Mouse (Mus musculus) limb, embryonic 11.5 days (tissue): ENCODE measurements around the gene Grip2. TPM values are rescaled to one million over a fixed set of nuclear protein-coding genes. Genes with fewer than 3 reads are reported as not detected.

ENCODE experiments used
- ATAC-seq: fragments of 200-750 bp; cut with Nextera tagmentation; 2 replicates; pipeline ENCODE4 v1.8.0; 2017; ENCODE audit warnings: low read depth; ENCODE audit not compliant: insufficient number of reproducible peaks, low FRiP score, low TSS enrichment
- DNase-seq: peaks from one replicate; pipeline ENCODE4 v3.0.0-alpha.2; 2015; ENCODE audit warnings: low spot score
- H3K27ac ChIP-seq: fragments of 300-500 bp; sonication (generic); replicated peaks from 2 replicates; pipeline ENCODE4 v1.5.1; 2014; ENCODE audit warnings: low read depth, mild to moderate bottlenecking, low read length
- H3K27me3 ChIP-seq: fragments of 300-500 bp; sonication (generic); 2 replicates; pipeline ENCODE4 v1.6.1; 2014; ENCODE audit warnings: mild to moderate bottlenecking, low read length, mixed read lengths; ENCODE audit not compliant: control insufficient read depth, insufficient read depth
- H3K36me3 ChIP-seq: fragments of 300-500 bp; sonication (generic); 2 replicates; pipeline ENCODE4 v1.6.1; 2014; ENCODE audit warnings: mild to moderate bottlenecking, low read length, moderate library complexity, mixed read lengths; ENCODE audit not compliant: control insufficient read depth, insufficient read depth
- H3K4me1 ChIP-seq: fragments of 300-500 bp; sonication (generic); 2 replicates; pipeline ENCODE4 v1.6.1; 2014; ENCODE audit warnings: low read length, mixed read lengths; ENCODE audit not compliant: control insufficient read depth, insufficient read depth
- H3K4me2 ChIP-seq: fragments of 300-500 bp; sonication (generic); 2 replicates; pipeline ENCODE4 v1.6.1; 2014; ENCODE audit warnings: low read depth, mild to moderate bottlenecking, moderate library complexity; ENCODE audit not compliant: severe bottlenecking
- H3K4me3 ChIP-seq: fragments of 300-500 bp; sonication (generic); 2 replicates; pipeline ENCODE4 v1.5.1; 2014; ENCODE audit warnings: low read depth, low read length
- H3K9ac ChIP-seq: fragments of 300-500 bp; sonication (generic); 2 replicates; pipeline ENCODE4 v1.6.1; 2014; ENCODE audit warnings: mild to moderate bottlenecking, low read length
- H3K9me3 ChIP-seq: fragments of 300-500 bp; sonication (generic); 2 replicates; pipeline ENCODE4 v1.6.1; 2016; ENCODE audit warnings: low read length; ENCODE audit not compliant: control insufficient read depth
- WGBS: fragments of 180-500 bp; shearing (Covaris S2); extraction: QIAGEN DNeasy Blood & Tissue Kit; methylation state at CpG from one replicate; pipeline ENCODE4 v1.1.7; 2014; 5-methylcytosine and 5-hydroxymethylcytosine counted together
- polyA plus RNA-seq: library from polyadenylated mRNA; unstranded; fragments of >200 nt; fragmentation: Nextera tagmentation; extraction: Ambion mirVana; gene quantifications from 2 replicates; pipeline ENCODE4 v1.2.1, GENCODE M21; 2014

Gene Grip2
- polyA plus RNA-seq, 1 experiment from 2014 or later: 0.16 TPM

DNA sequence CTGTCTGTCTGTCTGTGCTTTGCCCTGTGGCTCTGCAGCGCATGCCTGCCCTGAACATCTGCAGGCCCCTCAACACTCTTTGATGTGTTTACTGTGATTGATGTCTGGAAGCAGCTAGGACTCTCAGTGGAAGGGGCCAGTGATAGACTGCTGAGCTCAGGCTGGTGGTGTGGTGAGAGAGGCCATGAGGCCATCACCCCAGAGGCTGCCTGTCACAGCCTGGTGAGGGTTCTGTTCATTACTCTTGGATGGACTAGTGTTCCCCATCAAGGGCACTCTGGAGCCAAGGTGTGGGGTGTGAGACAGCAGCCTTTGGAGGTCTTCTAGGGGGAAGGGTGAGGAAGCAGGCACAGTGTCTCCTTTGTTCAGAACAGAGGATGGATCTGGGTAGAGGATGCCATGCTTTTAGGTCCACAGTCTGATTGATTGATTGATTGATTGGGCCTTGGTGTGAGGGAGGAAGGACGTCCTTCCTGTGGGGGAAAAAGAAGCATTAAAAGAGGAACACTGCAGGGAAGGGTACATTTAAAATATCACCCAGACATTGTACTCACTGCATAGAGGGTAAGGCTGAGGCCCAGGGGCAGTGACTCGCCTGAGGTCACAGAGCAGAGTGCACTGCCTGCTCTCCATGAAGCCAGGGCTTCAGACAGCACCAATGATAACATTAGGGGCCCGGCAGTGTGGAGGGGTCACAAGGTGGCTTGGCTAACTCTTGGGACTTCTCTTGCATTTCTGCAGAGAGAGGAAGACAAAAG lies 114.8 kb downstream of the Grip2 start:
- Histone ChIP-seq H3K4me3 (no peak overlapping the region), H3K4me1 (peaks cover 20% of the 10 kb centered on the region), H3K9ac (0 out of 2 replicates have a peak overlapping the region, but pooled peaks have one; percentile 13)

More for the DNA sequence above, 114.8 kb downstream of the Grip2 start:
- ATAC-seq (no peak; the same call in 1 of the 2 replicates), DNase-seq (no peak)
- H3K27me3 ChIP-seq: no peaks in the 10 kb centered on the region
- 8% methylated on average over 4 of the region's 4 CpGs for WGBS
- peak overlapping the region; percentile 73 for H3K27ac ChIP-seq
- H3K9me3 ChIP-seq: no peaks in the 10 kb centered on the region
- no peak overlapping the region for H3K4me2 ChIP-seq
- no peaks in the 10 kb centered on the region; the same call in 1 of the 2 replicates for H3K36me3 ChIP-seq

Other genes with a start within 250 kb of the Grip2 start
- 34.4 and 36.1 TPM in 2 replicates for gene Slc6a6, start 143.2 kb downstream of the Grip2 start, polyA plus RNA-seq
- gene Ccdc174, start 50.8 kb upstream of the Grip2 start, polyA plus RNA-seq: 43.3 and 46.1 TPM in 2 replicates
- 0.48 and 0.73 TPM in 2 replicates for gene 4930590J08Rik, start 75.6 kb upstream of the Grip2 start, polyA plus RNA-seq
- gene Fgd5, start 151.6 kb upstream of the Grip2 start, polyA plus RNA-seq: 3.5 and 4.2 TPM in 2 replicates